Mouse (Mus musculus) neural tube, embryonic 11.5 days (tissue): Measurements from ENCODE around the gene Tenm4. TPM values are rescaled to one million over a fixed set of nuclear protein-coding genes. Genes with fewer than 3 reads are reported as not detected.

Experiments used
- ATAC-seq: fragments of 200-750 bp; cut with Nextera tagmentation; 2 replicates; pipeline ENCODE4 v1.8.0; 2017; ENCODE audit warnings: moderate number of reproducible peaks, mild to moderate bottlenecking, moderate TSS enrichment, moderate library complexity; ENCODE audit not compliant: insufficient read depth, low FRiP score, low TSS enrichment
- DNase-seq: peaks from one replicate; pipeline ENCODE4 v3.0.0-alpha.2; 2015; ENCODE audit warnings: low spot score
- H3K27ac ChIP-seq: fragments of 300-500 bp; sonication (generic); 2 replicates; pipeline ENCODE4 v1.5.1; 2014; ENCODE audit warnings: low read depth, mild to moderate bottlenecking, low read length
- H3K27me3 ChIP-seq: fragments of 300-500 bp; sonication (generic); 2 replicates; pipeline ENCODE4 v1.6.1; 2014; ENCODE audit warnings: mild to moderate bottlenecking, low read length, mixed read lengths; ENCODE audit not compliant: control insufficient read depth, insufficient read depth
- H3K36me3 ChIP-seq: fragments of 300-500 bp; sonication (generic); 2 replicates; pipeline ENCODE4 v1.6.1; 2014; ENCODE audit warnings: mild to moderate bottlenecking, low read length, moderate library complexity, mixed read lengths; ENCODE audit not compliant: control insufficient read depth, insufficient read depth
- H3K4me1 ChIP-seq: fragments of 300-500 bp; sonication (generic); 2 replicates; pipeline ENCODE4 v1.6.1; 2014; ENCODE audit warnings: low read length, mixed read lengths; ENCODE audit not compliant: control insufficient read depth, insufficient read depth
- H3K4me2 ChIP-seq: fragments of 300-500 bp; sonication (generic); 2 replicates; pipeline ENCODE4 v1.6.1; 2014; ENCODE audit warnings: low read depth, mild to moderate bottlenecking, moderate library complexity
- H3K4me3 ChIP-seq: fragments of 300-500 bp; sonication (generic); 2 replicates; pipeline ENCODE4 v1.5.1; 2014; ENCODE audit warnings: low read depth, low read length
- H3K9ac ChIP-seq: fragments of 300-500 bp; sonication (generic); 2 replicates; pipeline ENCODE4 v1.6.1; 2014; ENCODE audit warnings: mild to moderate bottlenecking, low read length
- H3K9me3 ChIP-seq: fragments of 300-500 bp; sonication (generic); 2 replicates; pipeline ENCODE4 v1.6.1; 2016; ENCODE audit warnings: low read length; ENCODE audit not compliant: control insufficient read depth
- WGBS: fragments of 180-500 bp; shearing (Covaris S2); extraction: QIAGEN DNeasy Blood & Tissue Kit; methylation state at CpG from one replicate; pipeline ENCODE4 v1.1.7; 2014; 5-methylcytosine and 5-hydroxymethylcytosine counted together
- polyA plus RNA-seq: library from polyadenylated mRNA; unstranded; fragments of >200 nt; fragmentation: Nextera tagmentation; extraction: Ambion mirVana; gene quantifications from 2 replicates; pipeline ENCODE4 v1.2.1, GENCODE M21; 2014

Gene Tenm4
- polyA plus RNA-seq, 1 experiment from 2014 or later = 32.7 TPM

DNA sequence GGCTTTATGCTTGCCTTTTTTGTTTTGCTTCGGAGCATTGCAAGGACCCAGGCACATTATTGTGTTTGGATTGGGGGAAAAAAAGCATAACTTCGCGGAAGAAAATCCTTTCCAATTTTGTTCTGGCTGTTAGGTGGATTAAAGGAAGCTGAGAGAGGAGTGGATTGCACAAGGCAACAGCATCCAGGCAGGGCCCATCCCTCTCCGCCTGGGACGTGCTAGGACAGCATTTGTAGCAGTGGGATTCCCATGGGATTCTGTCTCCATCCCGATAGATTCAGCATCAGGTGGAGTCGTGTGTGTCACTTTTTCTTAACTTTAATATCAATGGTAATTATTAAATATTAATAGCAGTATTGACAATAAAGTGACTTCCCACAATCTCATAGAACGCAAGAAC is 255.9 kb downstream of the Tenm4 start:
- Histone ChIP-seq H3K4me1 (no peaks in the 10 kb centered on the region), H3K9me3 (no peaks in the 10 kb centered on the region), H3K4me3 (no peak overlapping the region), H3K27ac (no peak overlapping the region), H3K4me2 (no peak overlapping the region), H3K9ac (no peak overlapping the region), H3K36me3 (no peaks in the 10 kb centered on the region), H3K27me3 (no peaks in the 10 kb centered on the region)
- ATAC-seq (no peak), DNase-seq (no peak)
- WGBS = 83% methylated on average over 8 of the region's 8 CpGs

DNA sequence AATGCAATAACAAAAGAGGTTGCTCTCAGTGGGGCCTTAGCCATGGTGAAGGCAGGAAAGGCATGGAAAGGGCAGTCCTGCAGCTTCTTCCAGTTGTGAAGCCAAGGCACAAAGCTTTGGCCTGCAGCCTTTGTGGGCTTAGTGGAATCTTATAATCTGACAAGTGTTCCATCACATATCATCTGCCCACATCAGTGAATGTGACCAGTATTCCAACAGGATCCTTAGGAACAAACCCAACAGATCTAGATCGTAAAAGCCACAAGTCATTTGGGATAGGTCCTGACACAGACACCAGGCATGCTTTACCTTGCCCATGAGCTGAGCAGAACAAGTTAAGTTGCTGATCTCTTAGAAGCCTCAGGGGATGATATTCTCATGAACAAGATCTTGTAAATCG is 262.3 kb downstream of the Tenm4 start:
- Histone ChIP-seq H3K9me3 (no peaks in the 10 kb centered on the region), H3K9ac (no peak overlapping the region), H3K27me3 (no peaks in the 10 kb centered on the region), H3K27ac (no peak overlapping the region), H3K4me3 (no peak overlapping the region), H3K4me1 (no peaks in the 10 kb centered on the region), H3K4me2 (no peak overlapping the region), H3K36me3 (no peaks in the 10 kb centered on the region)
- 96% methylated on average over 2 of the region's 2 CpGs for WGBS
- no peak for DNase-seq
- no peak for ATAC-seq

DNA sequence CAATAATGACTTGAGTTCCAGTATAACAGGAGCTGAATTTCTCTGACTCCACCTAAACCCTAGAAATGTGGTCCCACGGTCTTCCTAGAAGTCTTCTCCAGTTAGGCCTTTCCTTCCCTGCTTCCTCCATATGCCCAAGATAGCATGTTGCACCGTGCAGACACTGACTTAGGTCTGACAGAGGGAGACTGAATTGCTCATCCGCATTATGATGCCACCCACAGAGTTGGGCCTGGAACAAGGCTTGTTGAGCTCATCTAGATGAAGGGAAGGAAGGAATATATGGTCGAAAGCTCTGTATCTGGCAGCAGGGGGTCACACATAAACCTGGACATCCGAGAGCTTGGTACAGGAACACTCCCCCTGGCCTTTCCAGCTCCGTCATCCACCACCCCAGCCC is 267.3 kb downstream of the Tenm4 start:
- Histone ChIP-seq H3K4me1 (no peaks in the 10 kb centered on the region), H3K4me3 (no peak overlapping the region), H3K36me3 (no peaks in the 10 kb centered on the region), H3K9ac (no peak overlapping the region), H3K27me3 (no peaks in the 10 kb centered on the region), H3K9me3 (no peaks in the 10 kb centered on the region), H3K4me2 (no peak overlapping the region), H3K27ac (no peak overlapping the region)
- ATAC-seq (no peak), DNase-seq (no peak)
- WGBS = 79% methylated on average over 6 of the region's 6 CpGs

DNA sequence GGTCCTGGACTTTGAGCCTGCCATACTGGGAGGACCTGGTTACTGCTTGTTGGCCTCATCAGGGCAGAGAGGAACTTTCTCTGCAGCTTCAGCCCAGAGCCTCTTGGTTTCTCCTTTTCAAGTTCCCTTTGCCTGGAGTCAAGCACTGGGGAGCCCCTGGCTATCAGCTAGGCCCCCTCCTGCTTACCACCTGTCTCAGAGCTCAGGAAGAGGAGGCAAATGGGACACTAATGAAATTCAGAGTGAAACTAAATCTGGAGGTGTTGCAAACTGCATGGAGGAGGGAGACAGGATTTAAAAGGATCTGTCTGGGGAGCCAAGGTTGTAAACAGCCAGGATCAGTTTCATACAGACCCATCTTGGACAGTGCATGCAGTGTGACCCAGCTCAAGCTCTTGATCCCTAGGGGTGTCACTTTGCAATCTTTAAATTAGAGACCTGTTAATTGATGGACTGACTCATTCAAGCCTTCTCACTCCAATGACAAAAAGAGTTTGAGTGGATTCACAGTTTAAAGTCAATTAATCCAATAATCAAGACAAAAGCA is 269.2 kb downstream of the Tenm4 start:
- Histone ChIP-seq H3K36me3 (no peaks in the 10 kb centered on the region), H3K4me1 (no peaks in the 10 kb centered on the region), H3K9me3 (no peaks in the 10 kb centered on the region), H3K4me2 (no peak overlapping the region), H3K27ac (no peak overlapping the region), H3K4me3 (no peak overlapping the region), H3K9ac (no peak overlapping the region), H3K27me3 (no peaks in the 10 kb centered on the region)
- DNase-seq (no peak), ATAC-seq (no peak)

DNA sequence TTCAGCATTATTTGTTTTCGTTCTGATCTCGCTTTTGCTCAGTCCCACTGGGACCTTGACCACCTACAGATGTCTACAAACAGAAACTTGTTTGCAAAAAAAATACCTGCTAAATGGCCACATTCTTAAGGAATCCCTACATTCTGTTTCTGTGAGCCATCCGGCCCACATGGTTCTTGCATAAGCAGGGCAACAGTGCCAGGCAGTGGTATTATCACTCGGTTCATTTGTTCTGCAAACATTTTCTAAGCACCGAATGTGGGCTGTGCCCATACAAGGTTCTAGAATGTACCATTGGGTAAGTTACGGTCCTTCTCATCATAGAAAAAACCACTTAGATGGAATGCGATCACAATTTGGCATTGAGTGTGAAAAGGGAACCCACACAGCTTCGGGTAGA is 274.7 kb downstream of the Tenm4 start:
- H3K4me3 ChIP-seq = no peak overlapping the region

DNA sequence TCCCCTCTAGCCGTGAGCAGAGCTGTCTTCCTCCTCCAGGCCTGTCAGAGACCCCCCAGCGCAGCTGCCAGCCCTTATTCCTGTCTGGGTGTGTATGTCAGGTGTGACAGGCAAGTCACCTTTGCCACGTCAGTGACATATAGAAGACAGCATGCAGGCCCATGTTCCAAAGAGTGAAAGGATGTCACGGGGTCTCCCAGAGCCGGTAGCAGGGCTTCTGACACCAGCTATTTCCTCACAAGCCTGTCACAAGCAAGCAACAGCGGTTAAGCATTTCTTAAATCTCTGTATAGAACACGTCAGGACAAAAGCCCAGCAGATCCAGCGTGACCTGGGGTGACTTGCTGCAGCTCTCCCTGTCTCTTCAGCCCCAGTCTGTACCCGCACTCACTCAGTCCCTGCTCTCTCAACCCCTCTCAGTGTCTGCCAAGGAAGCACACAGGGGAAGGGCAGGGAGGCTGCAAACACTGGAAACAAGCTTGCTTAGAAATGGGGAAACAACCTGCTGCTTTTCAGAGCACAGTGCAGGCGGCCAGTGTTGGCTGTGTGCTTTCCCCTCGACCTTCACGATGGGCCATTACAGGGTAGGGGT is 276.9 kb downstream of the Tenm4 start:
- DNase-seq (no peak), ATAC-seq (no peak)
- H3K9me3 ChIP-seq = no peaks in the 10 kb centered on the region
- H3K4me1 ChIP-seq = no peaks in the 10 kb centered on the region
- H3K9ac ChIP-seq = no peak overlapping the region
- no peak overlapping the region for H3K4me3 ChIP-seq
- H3K27me3 ChIP-seq = no peaks in the 10 kb centered on the region
- no peaks in the 10 kb centered on the region for H3K36me3 ChIP-seq
- no peak overlapping the region for H3K4me2 ChIP-seq
- no peak overlapping the region for H3K27ac ChIP-seq
- WGBS = 74% methylated on average over 12 of the region's 12 CpGs

More for the DNA sequence above, 274.7 kb downstream of the Tenm4 start:
- Histone ChIP-seq H3K4me2 (no peak overlapping the region), H3K4me1 (no peaks in the 10 kb centered on the region), H3K9ac (no peak overlapping the region), H3K27me3 (no peaks in the 10 kb centered on the region), H3K9me3 (no peaks in the 10 kb centered on the region), H3K27ac (no peak overlapping the region), H3K36me3 (no peaks in the 10 kb centered on the region)
- ATAC-seq (no peak), DNase-seq (no peak)
- 79% methylated on average over 8 of the region's 8 CpGs for WGBS

DNA sequence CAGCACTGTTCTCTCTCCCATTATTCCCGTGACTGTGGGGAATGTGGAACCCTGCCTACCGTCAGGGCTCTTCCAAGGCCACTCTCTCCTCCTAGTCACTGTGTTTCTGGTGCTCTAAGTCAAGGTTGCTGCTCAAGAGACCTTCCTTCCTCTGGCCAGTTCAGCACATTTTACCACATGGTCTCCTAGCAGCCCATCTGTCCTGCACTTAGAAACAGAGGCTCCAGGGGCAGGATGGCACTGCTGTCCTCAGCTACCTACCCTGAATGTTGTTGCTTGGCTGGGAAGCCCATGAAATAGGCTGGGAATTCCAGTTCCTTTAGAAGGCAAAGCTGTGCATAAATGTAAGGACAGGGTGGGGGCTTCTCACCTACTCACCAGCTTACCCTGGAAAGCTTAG is 284.9 kb downstream of the Tenm4 start:
- no peak overlapping the region for H3K4me3 ChIP-seq
- H3K27ac ChIP-seq = no peak overlapping the region
- no peak overlapping the region for H3K4me2 ChIP-seq
- ATAC-seq (no peak), DNase-seq (no peak)
- WGBS = 77% methylated on average over 2 of the region's 2 CpGs
- H3K27me3 ChIP-seq = no peaks in the 10 kb centered on the region
- no peak overlapping the region for H3K9ac ChIP-seq
- no peaks in the 10 kb centered on the region for H3K4me1 ChIP-seq
- no peaks in the 10 kb centered on the region for H3K9me3 ChIP-seq
- no peaks in the 10 kb centered on the region for H3K36me3 ChIP-seq

DNA sequence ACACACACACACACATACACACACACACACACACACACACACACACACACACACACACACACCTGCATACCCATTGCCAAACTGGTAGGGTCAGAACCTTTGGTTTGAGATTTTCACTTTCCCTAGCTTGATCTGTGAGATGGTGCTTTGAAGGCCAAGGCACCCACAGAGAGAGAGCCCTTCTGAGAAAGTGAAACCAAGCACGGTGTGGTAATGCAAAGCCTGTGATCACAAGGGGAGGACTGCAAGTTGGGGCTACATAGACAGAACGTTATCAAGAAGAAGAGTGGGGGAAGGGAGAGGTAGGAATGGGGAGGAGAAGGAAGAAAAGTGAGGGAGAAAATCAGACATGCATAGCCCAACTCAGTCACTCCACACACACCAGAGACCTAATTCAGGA is 285.6 kb downstream of the Tenm4 start:
- 69% methylated on average over 2 of the region's 2 CpGs for WGBS
- H3K9me3 ChIP-seq = no peaks in the 10 kb centered on the region

DNA sequence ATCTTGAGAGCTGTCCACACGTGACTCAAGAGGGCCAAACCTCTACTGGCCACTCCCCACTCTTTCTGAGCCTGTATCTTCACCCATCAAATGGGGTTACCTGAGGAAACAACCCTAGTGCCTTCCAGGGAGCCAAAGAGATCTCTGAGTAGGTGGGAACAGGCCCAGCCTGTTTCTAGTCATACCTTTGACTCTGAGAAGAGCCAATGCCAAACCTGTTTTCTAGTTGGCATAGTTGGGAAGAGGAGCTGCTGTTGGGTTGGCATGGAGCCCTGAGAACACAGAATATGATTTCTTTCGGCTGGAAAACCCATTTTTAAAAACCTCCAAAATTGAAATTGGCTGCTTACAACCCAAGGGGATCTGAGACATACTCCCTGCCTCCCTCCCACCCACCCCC is 286.8 kb downstream of the Tenm4 start:
- DNase-seq (no peak), ATAC-seq (no peak)
- Histone ChIP-seq H3K27ac (no peak overlapping the region), H3K4me2 (no peak overlapping the region), H3K36me3 (no peaks in the 10 kb centered on the region), H3K4me1 (no peaks in the 10 kb centered on the region), H3K27me3 (no peaks in the 10 kb centered on the region), H3K9ac (no peak overlapping the region), H3K9me3 (no peaks in the 10 kb centered on the region), H3K4me3 (no peak overlapping the region)
- WGBS = 76% methylated on average over 2 of the region's 2 CpGs

More for the DNA sequence above, 285.6 kb downstream of the Tenm4 start:
- Histone ChIP-seq H3K9ac (no peak overlapping the region), H3K27ac (no peak overlapping the region), H3K36me3 (no peaks in the 10 kb centered on the region), H3K4me1 (no peaks in the 10 kb centered on the region), H3K27me3 (no peaks in the 10 kb centered on the region), H3K4me3 (no peak overlapping the region), H3K4me2 (no peak overlapping the region)
- no peak for ATAC-seq
- no peak for DNase-seq
